Mouse (Mus musculus) MEL-GATA-1-ER (cell line): ENCODE measurements around the gene Usp9x.

Experiments
- DNase-seq: peaks from one replicate; pipeline ENCODE4 v3.0.0-alpha.2; 2012; ENCODE audit warnings: low read depth; ENCODE audit errors: extremely low read depth

Usp9x gene

GRCm38 (mm10) chrX:13071241-13071775 lies at the start of gene Usp9x:
TSS of gene Usp9x (plus strand) at chrX:13071498.
- DNase-seq = peak; percentile 72

- no peak for DNase-seq
These were observed 48.6 kb upstream of the Usp9x start for GRCm38 (mm10) chrX:13022547-13023310.

DNA sequence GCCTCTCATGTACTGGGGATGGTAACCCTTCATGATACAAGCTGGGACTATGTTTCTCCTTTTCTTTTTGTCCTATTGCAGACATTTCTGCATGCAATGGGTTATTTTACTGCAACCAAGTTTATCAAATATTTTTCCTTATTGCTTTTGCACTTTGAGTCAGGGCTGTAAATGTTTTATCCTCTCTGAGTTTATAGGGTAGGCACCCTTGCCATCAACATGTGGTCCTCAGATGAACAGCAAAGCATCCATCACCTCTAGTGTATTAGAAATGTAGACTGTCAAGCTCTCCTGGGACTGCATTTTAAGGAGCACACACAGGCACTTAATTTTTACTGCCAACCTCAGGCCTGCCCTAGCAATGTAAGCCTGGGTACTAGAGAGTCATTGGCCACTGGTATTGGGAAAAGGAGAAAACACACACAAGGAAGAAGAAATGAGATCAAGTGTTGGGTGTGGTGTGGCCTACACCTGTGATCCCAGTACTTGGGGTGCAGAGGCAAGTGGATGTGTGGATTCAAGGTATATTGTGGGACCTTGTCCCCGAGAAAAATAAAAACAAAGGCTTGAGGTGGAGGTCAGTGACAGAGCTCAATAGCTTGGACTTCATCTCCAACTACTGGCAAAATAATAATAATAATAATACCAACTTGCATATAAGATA lies 46.6 kb upstream of the Usp9x start:
- DNase-seq = no peak

DNA sequence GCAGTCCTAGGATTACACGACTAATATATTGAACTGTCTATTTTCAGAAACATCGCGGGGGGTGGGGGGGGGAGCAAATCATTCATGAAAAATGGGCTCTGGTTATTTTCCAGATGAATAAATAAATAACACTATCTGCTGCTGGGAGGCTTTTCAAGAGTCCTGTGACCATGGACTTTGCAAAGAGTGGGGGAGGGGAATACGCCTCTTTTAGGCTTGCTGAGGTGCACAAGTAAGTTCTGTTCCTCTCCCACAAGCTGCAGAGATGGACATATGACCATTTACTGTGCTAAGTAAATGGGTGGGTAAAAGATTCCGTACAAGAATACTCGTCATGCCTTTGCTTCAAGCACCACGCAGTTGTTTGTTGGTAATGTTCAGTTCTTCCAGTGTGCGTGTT lies 46.0 kb upstream of the Usp9x start:
- no peak for DNase-seq

- DNase-seq = no peak
These were observed 43.1 kb upstream of the Usp9x start for GRCm38 (mm10) chrX:13028156-13028555.

GRCm38 (mm10) chrX:13029996-13030395 lies 41.3 kb upstream of the Usp9x start:
- DNase-seq = no peak

DNA sequence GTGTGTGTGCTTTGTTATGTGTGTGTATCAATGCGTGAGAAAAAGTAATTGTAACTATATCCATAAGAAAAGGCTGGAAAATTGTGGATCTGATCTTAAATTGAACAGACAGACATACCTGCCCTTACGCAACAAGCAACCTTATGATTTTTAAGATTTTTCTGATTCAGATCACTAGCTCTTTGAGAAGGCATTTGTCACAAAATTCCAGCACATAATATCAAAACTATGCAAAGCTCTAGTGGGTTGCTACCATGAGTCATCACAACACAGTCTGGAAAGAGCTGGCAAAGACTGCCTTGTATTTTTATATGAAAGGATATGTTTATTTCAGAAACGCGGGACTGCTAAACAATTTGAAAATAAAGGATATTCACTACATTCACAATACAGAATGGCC lies 34.2 kb upstream of the Usp9x start:
- no peak for DNase-seq

DNA sequence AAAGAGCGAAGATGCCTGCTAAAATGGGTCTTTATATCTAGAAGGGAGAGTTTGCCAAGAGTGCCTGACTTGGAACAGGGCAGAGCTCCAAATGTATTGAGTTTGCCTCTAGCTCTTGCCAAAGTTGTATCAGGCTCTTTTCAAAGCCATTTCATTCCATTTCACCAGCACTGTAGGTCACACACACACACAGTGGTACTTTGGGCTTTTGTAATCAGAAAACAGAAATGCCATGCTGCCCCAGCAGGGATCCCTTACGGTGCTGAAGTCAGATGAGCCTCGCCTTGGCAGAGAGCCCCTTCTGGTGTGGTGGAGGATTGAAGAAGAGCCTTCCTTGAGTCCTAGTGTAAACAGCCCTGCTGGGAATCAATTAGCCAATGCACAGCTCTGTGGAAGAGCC lies 32.1 kb upstream of the Usp9x start:
- DNase-seq = no peak

DNA sequence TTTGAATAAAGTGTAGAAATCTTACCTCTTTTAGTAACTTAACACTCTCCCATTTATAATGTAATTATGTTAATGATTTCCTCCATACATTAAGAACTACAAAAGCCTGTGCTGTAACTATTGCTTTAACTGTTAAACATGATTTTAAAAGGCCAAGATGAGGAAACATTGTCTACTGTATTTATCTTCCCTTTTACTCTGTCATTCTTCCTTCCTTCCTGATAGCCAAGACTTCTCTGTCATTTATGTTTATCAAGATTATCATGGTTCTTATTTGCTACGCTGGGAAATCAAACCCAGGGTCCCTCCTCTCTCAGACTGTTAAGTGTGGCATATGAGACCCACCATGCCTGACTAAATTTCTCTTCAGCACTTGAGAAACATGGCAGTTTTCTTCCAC lies 30.9 kb upstream of the Usp9x start:
- DNase-seq = no peak

- peak; percentile 96 for DNase-seq
These were observed 29.6 kb upstream of the Usp9x start for GRCm38 (mm10) chrX:13041630-13042129.

DNA sequence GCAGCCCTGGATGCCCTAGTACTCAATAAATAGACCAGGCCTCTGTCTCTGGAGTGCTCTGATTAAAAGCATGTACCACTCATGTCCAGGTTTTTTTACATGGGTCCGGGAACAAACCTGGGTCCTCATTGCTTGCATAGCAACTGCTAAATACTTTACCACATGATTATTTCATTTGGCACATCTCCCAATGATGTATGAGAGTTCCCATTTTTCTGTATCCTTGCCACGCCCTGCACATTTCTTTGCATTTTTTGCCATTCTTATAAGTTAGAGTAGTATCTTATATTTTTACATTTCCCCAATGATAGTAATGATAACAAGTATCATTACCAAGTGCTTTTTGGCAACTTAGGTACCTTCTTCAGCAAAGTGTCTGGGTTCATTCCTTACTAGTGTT lies 27.5 kb upstream of the Usp9x start:
- no peak for DNase-seq

- DNase-seq = no peak
These were observed 26.6 kb upstream of the Usp9x start for GRCm38 (mm10) chrX:13044666-13045065.

GRCm38 (mm10) chrX:13046893-13047435 lies 24.3 kb upstream of the Usp9x start:
- DNase-seq = no peak

- no peak for DNase-seq
These were observed 23.5 kb upstream of the Usp9x start for GRCm38 (mm10) chrX:13047631-13048345.

DNA sequence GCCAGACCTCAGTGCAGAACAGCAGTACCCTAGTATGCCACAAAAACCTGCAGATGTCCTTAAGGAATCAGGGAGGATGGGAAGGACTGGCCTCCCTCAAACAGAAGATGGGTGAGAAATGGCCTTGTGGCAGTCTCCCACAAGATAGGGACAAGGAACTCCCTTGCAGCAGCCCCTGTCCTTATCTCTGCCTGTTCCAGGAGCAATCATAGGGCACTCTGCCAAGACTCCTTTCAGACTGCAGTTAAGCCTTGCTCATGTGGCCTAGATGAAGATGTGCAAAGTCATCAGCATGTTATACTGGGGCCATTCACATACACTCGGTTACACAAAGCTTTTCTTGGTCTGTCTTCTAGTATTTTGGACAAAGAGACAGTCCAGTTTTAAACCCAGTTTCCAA lies 16.7 kb upstream of the Usp9x start:
- DNase-seq = peak; percentile 98

- DNase-seq = no peak
These were observed 9.3 kb upstream of the Usp9x start for GRCm38 (mm10) chrX:13061961-13062360.

- DNase-seq = no peak
These were observed 6.9 kb upstream of the Usp9x start for GRCm38 (mm10) chrX:13064273-13064925.

DNA sequence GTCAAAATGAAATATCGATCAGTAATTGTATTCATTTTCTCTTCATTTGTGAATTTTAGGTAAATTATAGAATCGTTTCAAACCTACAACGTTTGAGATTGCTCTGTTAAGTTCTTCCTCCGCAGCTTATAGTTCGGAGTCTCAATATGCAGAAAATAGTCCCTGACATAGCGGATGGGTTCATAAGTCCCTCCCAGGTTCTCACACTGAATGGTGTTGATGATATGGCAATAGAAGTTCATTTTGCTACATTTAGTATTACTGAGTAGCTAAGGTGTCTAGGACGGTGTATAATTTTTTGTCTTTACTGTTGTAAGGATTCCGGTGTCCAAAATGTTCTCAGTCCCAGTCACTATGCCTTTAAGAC lies 1.1 kb upstream of the Usp9x start:
- no peak for DNase-seq

GRCm38 (mm10) chrX:13070573-13071240 lies 591 bp upstream of the Usp9x start:
- DNase-seq = peak; percentile 82

- peak; percentile 60 for DNase-seq
These were observed 620 bp downstream of the Usp9x start for GRCm38 (mm10) chrX:13071776-13072460.
